Mouse (Mus musculus) testis, adult 2 months (tissue): ENCODE measurements around the gene 8030411F24Rik. TPM values are rescaled to one million over a fixed set of nuclear protein-coding genes. Genes with fewer than 3 reads are reported as not detected.
A peak's percentile ranks its signal among the peaks of the same experiment; 100 is the strongest.
"Not testable (repeated sequence)": the region's sequence is repeated elsewhere in the genome, so short reads cannot be mapped to it uniquely, and the experiment has no call there.

ENCODE experiments used
- H3K27ac ChIP-seq: fragments of 200-500 bp; 2 replicates; pipeline ENCODE4 v1.5.1; 2012; ENCODE audit warnings: low read depth, low read length; ENCODE audit not compliant: control insufficient read depth, insufficient read depth
- H3K27me3 ChIP-seq: fragments of 200-500 bp; 2 replicates; pipeline ENCODE4 v1.6.1; 2012; ENCODE audit warnings: mild to moderate bottlenecking, low read length, moderate library complexity; ENCODE audit not compliant: control insufficient read depth, insufficient read depth
- H3K36me3 ChIP-seq: fragments of 200-500 bp; 2 replicates; pipeline ENCODE4 v1.6.1; 2012; ENCODE audit warnings: mild to moderate bottlenecking, low read length; ENCODE audit not compliant: control insufficient read depth, insufficient read depth
- H3K4me1 ChIP-seq: fragments of 200-500 bp; 2 replicates; pipeline ENCODE4 v1.6.1; 2012; ENCODE audit warnings: low read length; ENCODE audit not compliant: control insufficient read depth, insufficient read depth
- H3K4me3 ChIP-seq: fragments of 200-500 bp; 2 replicates; pipeline ENCODE4 v1.5.1; 2012; ENCODE audit warnings: low read depth, mild to moderate bottlenecking, low read length, moderate library complexity, mixed read lengths; ENCODE audit not compliant: control insufficient read depth
- CTCF ChIP-seq: fragments of 200-500 bp; IDR thresholded peaks from 2 replicates; pipeline ENCODE4 v1.5.1; 2012; ENCODE audit warnings: low read depth, mild to moderate bottlenecking, inconsistent platforms, low read length, moderate library complexity; ENCODE audit not compliant: control insufficient read depth, insufficient read depth, insufficient replicate concordance
- POLR2A ChIP-seq: fragments of 200-500 bp; IDR thresholded peaks from 2 replicates; pipeline ENCODE4 v1.6.1; 2012; ENCODE audit warnings: low read depth, mild to moderate bottlenecking, inconsistent platforms, low read length, moderate library complexity; ENCODE audit not compliant: control insufficient read depth
- polyA plus RNA-seq: library from polyadenylated mRNA; depleted of rRNA; stranded (reverse); fragments of >200 nt; gene quantifications from 2 replicates; pipeline ENCODE4 v1.2.3, GENCODE M21; 2012

The 8030411F24Rik gene
- polyA plus RNA-seq, 1 experiment: 23.7 TPM

DNA sequence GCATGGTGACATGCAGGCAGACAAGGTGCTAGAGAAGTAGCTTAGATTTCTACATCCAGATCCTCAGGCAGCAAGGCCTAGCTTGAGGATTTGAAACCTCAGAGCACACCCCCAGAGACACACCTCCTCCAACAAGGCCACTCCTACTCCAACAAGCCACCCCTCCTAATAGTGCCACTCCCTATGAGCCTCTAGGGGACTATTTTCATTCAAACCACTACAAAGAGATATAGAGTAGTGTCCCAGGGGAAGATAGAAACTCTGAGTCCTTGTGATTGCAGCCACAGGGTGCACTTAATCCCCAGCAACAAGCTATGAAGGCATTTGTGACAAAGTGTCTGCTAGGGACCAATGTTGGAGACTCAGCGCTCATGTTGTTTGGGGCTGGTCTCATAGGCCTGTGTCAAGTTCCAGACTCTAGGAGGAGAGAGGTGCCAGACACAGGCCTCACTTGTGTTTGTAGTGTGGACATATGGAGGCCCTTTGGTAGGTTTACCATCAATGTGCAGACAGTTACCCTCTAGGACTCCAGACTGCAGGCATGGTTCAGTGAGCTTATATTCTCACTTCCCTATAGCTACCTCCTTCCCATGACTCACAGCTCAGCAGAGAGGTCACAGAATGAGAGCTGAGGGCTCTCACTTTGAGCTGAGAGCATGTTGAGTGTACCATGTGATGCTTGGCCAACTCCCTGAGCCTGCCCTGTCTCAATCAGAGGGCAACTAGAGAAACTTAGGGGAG lies 18.0 kb upstream of the 8030411F24Rik start:
- TF ChIP-seq CTCF: no peak
- H3K27ac ChIP-seq: no peak overlapping the region
- H3K27me3 ChIP-seq: no peaks in the 10 kb centered on the region
- H3K4me3 ChIP-seq: no peak overlapping the region
- no peaks in the 10 kb centered on the region for H3K36me3 ChIP-seq
- H3K4me1 ChIP-seq: no peaks in the 10 kb centered on the region

DNA sequence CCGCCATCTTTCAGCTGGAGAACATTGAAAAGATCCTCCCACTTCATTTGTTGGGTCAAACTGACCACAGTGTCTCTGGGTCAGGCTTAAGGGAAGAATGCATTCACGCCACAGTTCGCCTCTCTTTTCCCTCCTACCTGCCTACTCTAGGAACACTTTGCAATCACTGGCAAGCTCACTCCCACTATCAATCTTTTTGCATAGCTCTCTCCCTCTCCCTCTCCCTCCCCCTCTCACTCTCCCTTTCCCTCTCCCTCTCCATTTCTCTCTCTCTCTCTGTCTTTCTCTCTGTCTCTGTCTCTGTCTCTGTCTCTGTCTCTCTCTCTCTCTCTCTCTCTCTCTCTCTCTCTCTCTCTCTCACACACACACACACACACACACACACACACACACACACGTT lies 10.4 kb upstream of the 8030411F24Rik start, which contains the start of gene Cst11:
Cst11 (minus strand) TSS at position 101 of the 400 bp plus-strand sequence.
- not testable (repeated sequence) for H3K27ac ChIP-seq, H3K4me3 ChIP-seq, H3K36me3 ChIP-seq, H3K27me3 ChIP-seq, H3K4me1 ChIP-seq

DNA sequence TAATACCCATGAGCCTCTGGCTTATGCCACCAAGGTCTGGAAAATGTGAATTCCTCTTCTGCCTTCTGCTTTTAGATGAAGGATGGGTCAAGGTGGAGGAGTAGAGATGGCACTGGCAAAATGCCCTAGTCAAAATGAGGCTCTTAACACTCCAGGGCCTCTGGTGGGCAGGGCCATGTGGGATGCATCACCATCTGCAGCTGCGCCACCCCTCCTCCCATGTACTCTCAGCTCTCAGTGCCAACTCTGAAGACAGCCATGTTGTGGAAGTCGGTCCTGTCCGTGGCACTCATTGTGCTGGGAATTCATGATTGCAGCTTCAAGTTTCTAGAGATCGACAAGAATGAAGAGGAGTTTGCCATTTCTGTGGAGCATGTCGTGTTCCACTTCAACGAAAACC lies 7.3 kb downstream of the 8030411F24Rik start, which contains the start of gene Cst12:
Cst12 (plus strand) TSS at position 220 of the 400 bp plus-strand sequence.
- Histone ChIP-seq H3K27me3 (no peaks in the 10 kb centered on the region), H3K36me3 (no peaks in the 10 kb centered on the region), H3K4me1 (no peaks in the 10 kb centered on the region; the same call in 1 of the 2 replicates), H3K4me3 (peak within 1 kb of the TSS; percentile 70), H3K27ac (peak within 1 kb of the TSS; percentile 67)
- TF ChIP-seq POLR2A (peak; percentile 59; the same call in 1 of the 2 replicates), CTCF (no peak)

DNA sequence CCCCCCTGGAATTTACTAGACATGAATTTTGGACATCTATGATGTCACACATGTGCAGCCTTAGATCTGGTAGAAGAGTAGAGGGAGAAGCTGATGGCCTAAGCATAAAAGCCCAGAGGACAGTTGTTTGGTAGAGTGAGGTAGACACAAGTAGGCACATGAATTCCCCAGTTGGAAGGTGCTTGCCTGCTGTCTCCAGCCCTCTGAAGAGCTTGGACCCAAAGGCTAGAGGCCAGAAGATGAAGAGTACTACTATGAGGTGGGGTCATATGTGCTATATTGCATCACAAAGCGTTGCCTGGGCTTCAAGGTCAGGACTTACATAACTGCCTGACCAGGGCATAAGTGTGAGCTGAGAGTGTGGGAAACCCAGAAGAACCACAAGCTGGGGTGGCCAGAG lies 16.7 kb downstream of the 8030411F24Rik start, which contains the start of gene Cst8:
Cst8 (plus strand) TSS at position 301 of the 400 bp plus-strand sequence.
- Histone ChIP-seq H3K27ac (peak within 1 kb of the TSS; percentile 81), H3K4me3 (peak within 1 kb of the TSS; percentile 84), H3K36me3 (no peaks in the 10 kb centered on the region), H3K4me1 (no peaks in the 10 kb centered on the region), H3K27me3 (no peaks in the 10 kb centered on the region; the same call in 1 of the 2 replicates)
- TF ChIP-seq POLR2A (peak; percentile 43; the same call in 1 of the 2 replicates), CTCF (no peak)

DNA sequence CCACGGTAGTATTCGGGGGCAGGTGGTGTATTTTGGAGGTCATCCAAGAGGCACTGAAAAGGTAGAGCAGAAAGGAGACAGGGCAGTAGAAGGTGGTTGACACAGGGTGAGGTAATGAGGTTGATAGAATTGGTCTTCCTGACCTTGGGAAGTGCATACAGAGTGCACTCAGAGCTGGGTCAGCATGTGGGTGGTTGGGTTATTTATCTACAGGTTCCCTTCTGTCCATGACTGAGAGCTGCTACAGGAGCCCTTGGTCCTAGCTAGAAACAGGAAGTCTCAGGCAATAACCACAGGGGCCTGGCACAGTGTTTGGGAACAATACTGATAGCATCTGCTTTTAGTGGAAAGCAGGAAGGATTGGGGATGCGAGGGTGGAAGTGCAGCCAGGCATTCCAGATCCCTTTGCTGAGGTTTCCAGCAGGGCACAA lies 19.7 kb downstream of the 8030411F24Rik start:
- H3K36me3 ChIP-seq: no peaks in the 10 kb centered on the region
- no peaks in the 10 kb centered on the region for H3K4me1 ChIP-seq
- peak overlapping the region; percentile 54 for H3K4me3 ChIP-seq
- TF ChIP-seq CTCF (no peak), POLR2A (no peak)
- H3K27ac ChIP-seq: peak overlapping the region; percentile 32; the same call in 1 of the 2 replicates
- no peaks in the 10 kb centered on the region; the same call in 1 of the 2 replicates for H3K27me3 ChIP-seq

DNA sequence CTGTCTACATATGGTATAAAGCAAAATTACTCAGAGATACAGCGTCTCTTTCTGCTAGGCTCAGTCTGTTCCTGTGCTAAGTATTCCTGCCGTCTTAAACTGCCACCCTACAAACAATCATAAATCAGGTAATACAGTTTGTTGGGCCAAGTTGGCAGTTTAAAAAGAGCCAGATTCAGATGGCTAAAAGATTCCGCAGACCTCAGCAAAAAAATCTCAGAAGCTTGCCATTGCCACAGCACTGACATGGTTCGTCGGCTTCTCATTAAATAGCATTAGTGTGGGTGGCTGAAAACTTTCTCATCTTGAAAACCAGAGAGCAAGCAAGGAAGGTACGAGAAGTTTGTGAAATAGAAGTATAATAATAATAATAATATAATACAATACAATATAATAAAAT lies 24.9 kb downstream of the 8030411F24Rik start:
- H3K4me3 ChIP-seq: no peak overlapping the region
- H3K36me3 ChIP-seq: no peaks in the 10 kb centered on the region
- H3K27ac ChIP-seq: no peak overlapping the region
- no peaks in the 10 kb centered on the region for H3K4me1 ChIP-seq
- no peaks in the 10 kb centered on the region for H3K27me3 ChIP-seq
- TF ChIP-seq CTCF (no peak), POLR2A (no peak)

DNA sequence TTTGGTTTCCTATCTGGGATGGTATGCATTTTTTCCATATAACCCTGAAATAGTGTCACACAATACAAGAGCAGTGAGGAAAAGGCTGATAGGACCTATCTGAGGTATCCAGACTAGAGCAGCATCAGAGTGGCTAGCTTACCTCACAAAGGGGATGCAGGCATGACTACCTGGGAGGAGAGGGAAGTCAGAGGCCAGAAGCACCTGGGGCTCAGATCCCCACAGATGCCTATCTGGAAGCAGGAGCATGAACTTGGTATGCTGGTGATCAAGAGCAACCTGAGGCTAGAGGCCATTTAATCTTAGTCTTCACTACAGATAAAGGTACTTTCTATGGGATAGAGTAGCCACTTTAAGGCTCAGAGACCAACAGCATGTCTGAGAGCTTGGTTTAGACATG lies 38.1 kb downstream of the 8030411F24Rik start, which contains the start of gene Cst13:
Cst13 (plus strand) TSS at position 173 of the 400 bp plus-strand sequence.
- peak within 1 kb of the TSS; percentile 86 for H3K4me3 ChIP-seq
- H3K27me3 ChIP-seq: no peaks in the 10 kb centered on the region
- no peaks in the 10 kb centered on the region for H3K4me1 ChIP-seq
- no peak within 1 kb of the TSS for H3K27ac ChIP-seq
- H3K36me3 ChIP-seq: no peaks in the 10 kb centered on the region
- TF ChIP-seq CTCF: no peak
- TF ChIP-seq POLR2A: peak; percentile 63; the same call in 1 of the 2 replicates
